Mouse (Mus musculus): ENCODE data around the gene Enc1.

DNA sequence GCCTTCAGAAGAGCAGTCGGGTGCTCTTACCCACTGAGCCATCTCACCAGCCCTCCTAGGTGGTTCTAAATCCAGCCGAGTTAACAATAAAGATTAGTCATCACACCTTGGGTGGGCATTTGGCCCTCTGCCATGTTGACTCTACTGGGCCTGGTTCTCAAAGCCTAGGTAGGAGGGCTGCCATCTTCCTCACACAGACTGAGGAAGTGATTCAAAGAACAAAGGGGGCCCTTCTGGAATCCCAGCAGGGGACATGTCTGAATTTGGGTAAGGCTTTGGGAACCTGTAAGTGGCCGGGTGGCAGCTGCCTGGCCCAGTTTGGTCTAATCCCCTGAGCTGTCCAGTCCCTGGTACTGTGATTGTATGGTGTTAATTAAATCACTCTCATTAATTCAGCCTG lies 3.2 kb upstream of the Enc1 start:
- TF ChIP-seq EP300 (IDR thresholded peaks at IDR 0.05; ENCODE audit: insufficient read depth, low read depth, low read length) = no peak
- TF ChIP-seq CTCF (IDR thresholded peaks at IDR 0.05) = no peak

Measured in heart, adult 2 months (tissue).